Mouse (Mus musculus) intestine, postnatal 0 days (tissue): ENCODE results near the gene Jaml. TPM values are rescaled to one million over a fixed set of nuclear protein-coding genes. Genes with fewer than 3 reads are reported as not detected.

ENCODE experiments used
- ATAC-seq: fragments of 200-750 bp; cut with Nextera tagmentation; 2 replicates; pipeline ENCODE4 v1.8.0; 2017; ENCODE audit warnings: mild to moderate bottlenecking, moderate TSS enrichment, moderate library complexity
- H3K27ac ChIP-seq: fragments of 300-500 bp; sonication (generic); 2 replicates; pipeline ENCODE4 v1.5.1; 2014; ENCODE audit warnings: mild to moderate bottlenecking, low read depth, low read length, moderate library complexity
- H3K27me3 ChIP-seq: fragments of 300-500 bp; sonication (generic); replicated peaks from 2 replicates; pipeline ENCODE4 v1.6.1; 2014; ENCODE audit warnings: low read length, mixed read lengths; ENCODE audit not compliant: control insufficient read depth, insufficient read depth
- H3K36me3 ChIP-seq: fragments of 300-500 bp; sonication (generic); 2 replicates; pipeline ENCODE4 v1.6.1; 2014; ENCODE audit warnings: mild to moderate bottlenecking, moderate library complexity; ENCODE audit not compliant: control insufficient read depth, insufficient read depth
- H3K4me1 ChIP-seq: fragments of 300-500 bp; sonication (generic); replicated peaks from 2 replicates; pipeline ENCODE4 v1.6.1; 2014; ENCODE audit warnings: antibody characterized with exemption, low read length, mixed read lengths; ENCODE audit not compliant: control insufficient read depth, insufficient read depth
- H3K4me2 ChIP-seq: fragments of 300-500 bp; sonication (generic); replicated peaks from 2 replicates; pipeline ENCODE4 v1.6.1; 2014; ENCODE audit warnings: low read depth, mild to moderate bottlenecking, moderate library complexity
- H3K4me3 ChIP-seq: fragments of 300-500 bp; sonication (generic); 2 replicates; pipeline ENCODE4 v1.5.1; 2014; ENCODE audit warnings: low read depth, low read length
- H3K9ac ChIP-seq: fragments of 300-500 bp; sonication (generic); 2 replicates; pipeline ENCODE4 v1.6.1; 2014; ENCODE audit warnings: mild to moderate bottlenecking, low read depth, low read length
- H3K9me3 ChIP-seq: fragments of 300-500 bp; sonication (generic); 2 replicates; pipeline ENCODE4 v1.6.1; 2016; ENCODE audit warnings: mixed run types; ENCODE audit not compliant: control insufficient read depth
- CTCF ChIP-seq: sonication (generic); IDR thresholded peaks from 2 replicates; pipeline ENCODE4 v1.5.1; 2016; ENCODE audit warnings: low read depth, mild to moderate bottlenecking, control low read depth, antibody characterized with exemption, moderate library complexity
- WGBS: fragments of 180-500 bp; shearing (Covaris S2); extraction: QIAGEN DNeasy Blood & Tissue Kit; methylation state at CpG from one replicate; pipeline ENCODE4 v1.1.7; 2014; 5-methylcytosine and 5-hydroxymethylcytosine counted together
- polyA plus RNA-seq: library from polyadenylated mRNA; unstranded; fragments of >200 nt; fragmentation: Nextera tagmentation; extraction: Ambion mirVana; gene quantifications from 2 replicates; pipeline ENCODE4 v1.2.1, GENCODE M21; 2015

Gene Jaml
- polyA plus RNA-seq, 1 experiment from 2014 or later = 221 TPM

- WGBS = 34% methylated on average over 7 of the region's 7 CpGs
- no peak for ATAC-seq
- no peaks in the 10 kb centered on the region for H3K36me3 ChIP-seq
- no peaks in the 10 kb centered on the region for H3K9me3 ChIP-seq
- H3K4me2 ChIP-seq = no peak overlapping the region
- H3K27ac ChIP-seq = no peak overlapping the region
- peaks cover 65% of the 10 kb centered on the region for H3K27me3 ChIP-seq
- H3K9ac ChIP-seq = no peak overlapping the region
- no peaks in the 10 kb centered on the region; the same call in 1 of the 2 replicates for H3K4me1 ChIP-seq
- no peak for TF ChIP-seq CTCF
- no peak overlapping the region for H3K4me3 ChIP-seq
Measured at GRCm38 (mm10) chr9:45136442-45137169, 57.6 kb downstream of the Jaml start.

- peak within 1 kb of the TSS; percentile 49 for H3K4me3 ChIP-seq
- H3K9ac ChIP-seq = 0 out of 2 replicates have a peak within 1 kb of the TSS, but pooled peaks have one; percentile 18
- no peak for TF ChIP-seq CTCF
- no peak within 1 kb of the TSS for H3K27ac ChIP-seq
- under 1% methylated on average over 69 of the region's 76 CpGs for WGBS
- H3K4me1 ChIP-seq = no peaks in the 10 kb centered on the region; the same call in 1 of the 2 replicates
- ATAC-seq = no peak
- peak within 1 kb of the TSS; percentile 89 for H3K4me2 ChIP-seq
- H3K27me3 ChIP-seq = peaks cover 81% of the 10 kb centered on the region
- H3K36me3 ChIP-seq = no peaks in the 10 kb centered on the region
- no peaks in the 10 kb centered on the region for H3K9me3 ChIP-seq
Measured at GRCm38 (mm10) chr9:45138191-45139032, 59.4 kb downstream of the Jaml start, which contains the start of gene Scn4b. Gene Scn4b (plus strand): TSS chr9:45138395.

- H3K4me2 ChIP-seq = peak overlapping the region; percentile 89
- no peaks in the 10 kb centered on the region for H3K9me3 ChIP-seq
- ATAC-seq = no peak
- no peak overlapping the region for H3K9ac ChIP-seq
- TF ChIP-seq CTCF = no peak
- no peaks in the 10 kb centered on the region for H3K36me3 ChIP-seq
- H3K27ac ChIP-seq = no peak overlapping the region
- H3K27me3 ChIP-seq = peaks cover 82% of the 10 kb centered on the region
- H3K4me1 ChIP-seq = no peaks in the 10 kb centered on the region; the same call in 1 of the 2 replicates
- WGBS = 14% methylated on average over 7 of the region's 7 CpGs
- peak overlapping the region; percentile 49 for H3K4me3 ChIP-seq
Measured at GRCm38 (mm10) chr9:45139082-45139481, 60.1 kb downstream of the Jaml start.

GRCm38 (mm10) chr9:45140945-45141344 lies 62.0 kb downstream of the Jaml start:
- no peak overlapping the region for H3K27ac ChIP-seq
- no peak for ATAC-seq
- no peaks in the 10 kb centered on the region for H3K9me3 ChIP-seq
- H3K36me3 ChIP-seq = no peaks in the 10 kb centered on the region
- TF ChIP-seq CTCF = no peak
- 70% methylated on average over 7 of the region's 7 CpGs for WGBS
- H3K4me1 ChIP-seq = peaks cover 3% of the 10 kb centered on the region; the same call in 1 of the 2 replicates
- peaks cover 88% of the 10 kb centered on the region for H3K27me3 ChIP-seq
- no peak overlapping the region for H3K4me2 ChIP-seq
- H3K9ac ChIP-seq = no peak overlapping the region
- H3K4me3 ChIP-seq = no peak overlapping the region

GRCm38 (mm10) chr9:45142686-45143085 lies 63.7 kb downstream of the Jaml start:
- 61% methylated on average over 3 of the region's 3 CpGs for WGBS
- TF ChIP-seq CTCF = no peak

More at GRCm38 (mm10) chr9:45142686-45143085, 63.7 kb downstream of the Jaml start:
- Histone ChIP-seq H3K36me3 (no peaks in the 10 kb centered on the region), H3K4me3 (no peak overlapping the region), H3K27me3 (peaks cover 78% of the 10 kb centered on the region), H3K27ac (no peak overlapping the region), H3K4me1 (peaks cover 4% of the 10 kb centered on the region; the same call in 1 of the 2 replicates), H3K9me3 (no peaks in the 10 kb centered on the region), H3K4me2 (no peak overlapping the region), H3K9ac (no peak overlapping the region)
- ATAC-seq = no peak
